Mouse (Mus musculus) kidney, postnatal 0 days (tissue): ENCODE measurements at regions not wholly inside any gene's neighbourhood (a gene's known extent, or its start where the extent isn't known, plus 50 kb on each side); places are given as distances from the start of the nearest gene placed in this dataset.
"Not testable (repeated sequence)": the region's sequence is repeated elsewhere in the genome, so short reads cannot be mapped to it uniquely, and the experiment has no call there.

ENCODE experiments used
- ATAC-seq: fragments of 200-750 bp; cut with Nextera tagmentation; replicated peaks from 2 replicates; pipeline ENCODE4 v1.8.0; 2017; ENCODE audit warnings: low read depth, moderate number of reproducible peaks, moderate TSS enrichment, moderate library complexity; ENCODE audit not compliant: low FRiP score
- DNase-seq: peaks from one replicate; pipeline ENCODE4 v3.0.0-alpha.2; 2016; ENCODE audit warnings: low spot score
- H3K27ac ChIP-seq: fragments of 300-500 bp; sonication (generic); 2 replicates; pipeline ENCODE4 v1.5.1; 2014; ENCODE audit warnings: mild to moderate bottlenecking
- H3K27me3 ChIP-seq: fragments of 300-500 bp; sonication (generic); 2 replicates; pipeline ENCODE4 v1.6.1; 2014; ENCODE audit warnings: low read length, mixed read lengths; ENCODE audit not compliant: insufficient read depth
- H3K36me3 ChIP-seq: fragments of 300-500 bp; sonication (generic); 2 replicates; pipeline ENCODE4 v1.6.1; 2014; ENCODE audit warnings: low read length, mixed read lengths; ENCODE audit not compliant: insufficient read depth
- H3K4me1 ChIP-seq: fragments of 300-500 bp; sonication (generic); replicated peaks from 2 replicates; pipeline ENCODE4 v1.6.1; 2014; ENCODE audit warnings: antibody characterized with exemption, low read length, mixed read lengths; ENCODE audit not compliant: insufficient read depth
- H3K4me2 ChIP-seq: fragments of 300-500 bp; sonication (generic); 2 replicates; pipeline ENCODE4 v1.6.1; 2014; ENCODE audit warnings: mild to moderate bottlenecking, low read length, moderate library complexity, mixed read lengths
- H3K4me3 ChIP-seq: fragments of 300-500 bp; sonication (generic); replicated peaks from 2 replicates; pipeline ENCODE4 v1.5.1; 2014; ENCODE audit warnings: low read depth, low read length
- H3K9ac ChIP-seq: fragments of 300-500 bp; sonication (generic); 2 replicates; pipeline ENCODE4 v1.6.1; 2014; ENCODE audit warnings: low read depth, low read length
- H3K9me3 ChIP-seq: fragments of 300-500 bp; sonication (generic); replicated peaks from 2 replicates; pipeline ENCODE4 v1.6.1; 2016; ENCODE audit warnings: low read length, inconsistent platforms, mixed read lengths
- CTCF ChIP-seq: IDR thresholded peaks from 2 replicates; pipeline ENCODE4 v1.5.1; 2016; ENCODE audit warnings: antibody characterized with exemption, low read depth, mild to moderate bottlenecking, moderate library complexity
- WGBS: fragments of 180-500 bp; shearing (Covaris S2); extraction: QIAGEN DNeasy Blood & Tissue Kit; methylation state at CpG from one replicate; pipeline ENCODE4 v1.1.7; 2014; 5-methylcytosine and 5-hydroxymethylcytosine counted together

DNA sequence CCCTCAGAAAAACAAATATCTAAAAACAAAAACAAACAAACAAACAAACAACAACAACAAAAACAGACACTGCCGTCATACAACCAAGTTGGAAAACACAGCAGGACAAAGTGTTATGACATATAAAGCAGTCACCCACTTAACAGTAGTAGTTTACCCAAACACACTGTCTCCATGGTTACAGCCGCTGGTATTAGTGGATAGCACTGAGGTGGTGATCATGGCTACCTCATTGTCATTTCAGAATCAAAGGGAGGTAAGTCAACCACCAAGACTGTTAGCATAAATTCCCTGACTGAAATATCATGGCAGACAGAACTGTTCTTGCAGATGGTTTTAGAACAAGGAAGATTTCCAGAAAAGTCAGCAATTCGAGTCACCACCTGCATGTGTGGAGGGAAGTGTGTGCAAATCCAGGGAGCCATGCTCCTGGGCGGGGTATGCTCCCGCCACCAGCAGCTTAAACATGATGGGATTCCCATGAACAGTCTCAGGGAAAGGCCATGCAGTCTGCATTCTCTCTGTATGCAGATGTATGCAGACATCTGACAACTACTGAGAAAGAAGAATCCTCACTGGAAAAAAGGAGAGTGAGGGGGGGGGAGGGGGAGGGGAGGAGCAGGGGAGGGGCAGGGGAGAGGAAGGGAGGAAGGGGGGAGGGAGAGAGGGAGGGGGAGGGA, 124.1 kb upstream of the Commd3 start:
- Histone ChIP-seq H3K36me3 (no peaks in the 10 kb centered on the region), H3K4me2 (no peak overlapping the region), H3K9ac (no peak overlapping the region), H3K4me3 (no peak overlapping the region), H3K27ac (no peak overlapping the region), H3K27me3 (no peaks in the 10 kb centered on the region), H3K9me3 (no peaks in the 10 kb centered on the region), H3K4me1 (no peaks in the 10 kb centered on the region)
- no peak for TF ChIP-seq CTCF
- 71% methylated on average over 5 of the region's 5 CpGs for WGBS
- DNase-seq (no peak), ATAC-seq (no peak)

DNA sequence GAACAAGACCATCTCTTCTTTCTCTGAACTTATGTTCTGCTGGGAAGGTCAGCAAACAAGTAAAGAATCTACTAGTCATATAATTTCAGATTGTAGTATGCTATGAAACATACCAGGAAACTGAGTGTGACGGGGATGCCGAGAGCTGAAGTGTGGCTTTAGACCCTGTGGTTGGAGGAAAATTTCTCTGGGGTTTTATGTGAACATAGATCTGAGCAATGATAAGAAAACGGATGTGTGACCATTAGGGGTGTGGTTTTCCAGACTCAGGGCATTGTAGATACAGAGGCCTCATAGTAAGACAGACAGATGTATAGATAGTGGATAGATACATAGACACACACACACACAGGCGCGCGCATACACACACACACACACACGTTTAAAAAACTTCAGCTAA, 131.8 kb upstream of the Dnajc1 start:
- 75% methylated on average over 7 of the region's 7 CpGs for WGBS
- no peak overlapping the region for H3K4me3 ChIP-seq
- no peaks in the 10 kb centered on the region for H3K4me1 ChIP-seq
- no peak overlapping the region for H3K4me2 ChIP-seq
- DNase-seq (no peak), ATAC-seq (no peak)
- H3K9ac ChIP-seq = no peak overlapping the region
- H3K36me3 ChIP-seq = no peaks in the 10 kb centered on the region
- peak overlapping the region; percentile 57 for H3K27ac ChIP-seq
- H3K27me3 ChIP-seq = no peaks in the 10 kb centered on the region
- no peaks in the 10 kb centered on the region for H3K9me3 ChIP-seq
- no peak for TF ChIP-seq CTCF

DNA sequence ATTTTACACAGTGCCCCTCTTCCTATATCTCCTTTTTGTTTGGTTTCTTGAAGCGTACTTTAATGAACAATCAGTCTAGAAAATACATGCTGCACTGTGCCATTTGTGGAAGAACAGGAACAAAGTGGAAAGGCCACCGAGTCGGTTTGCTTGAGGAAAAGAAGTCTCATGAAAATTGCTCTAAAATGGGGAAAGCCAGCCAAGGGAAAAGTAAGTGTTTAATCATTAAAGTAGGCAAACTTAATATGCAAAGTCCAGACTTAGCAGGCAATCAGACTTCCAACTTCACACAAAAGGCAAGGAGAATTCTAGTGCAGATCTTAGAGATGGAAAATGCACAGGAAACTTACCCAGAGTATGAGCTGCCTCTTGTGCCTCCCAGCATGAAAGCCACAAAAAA, 131.3 kb upstream of the Dnajc1 start:
- TF ChIP-seq CTCF = no peak
- H3K27me3 ChIP-seq = no peaks in the 10 kb centered on the region
- H3K27ac ChIP-seq = peak overlapping the region; percentile 57
- no peak for DNase-seq
- H3K4me2 ChIP-seq = no peak overlapping the region
- 63% methylated on average over 3 of the region's 3 CpGs for WGBS
- H3K9me3 ChIP-seq = no peaks in the 10 kb centered on the region
- H3K4me3 ChIP-seq = no peak overlapping the region
- H3K36me3 ChIP-seq = no peaks in the 10 kb centered on the region
- H3K4me1 ChIP-seq = no peaks in the 10 kb centered on the region
- H3K9ac ChIP-seq = no peak overlapping the region
- ATAC-seq = no peak

DNA sequence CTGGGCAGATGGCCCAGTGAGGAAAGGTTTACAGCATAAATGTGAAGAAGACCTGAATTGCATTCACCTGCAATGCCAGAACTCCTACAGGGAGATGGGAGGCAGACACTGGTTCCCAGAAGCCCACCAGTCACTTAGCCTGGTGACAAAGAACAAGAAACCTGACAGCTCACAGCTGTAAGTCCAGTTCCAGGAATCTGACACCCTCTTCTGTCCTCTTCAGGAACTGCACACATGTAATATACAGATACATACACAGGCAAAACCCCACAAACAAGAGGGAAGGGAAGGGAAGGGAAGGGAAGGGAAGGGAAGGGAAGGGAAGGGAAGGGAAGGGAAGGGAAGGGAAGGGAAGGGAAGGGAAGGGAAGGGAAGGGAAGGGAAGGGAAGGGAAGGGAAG, 120.8 kb upstream of the Dnajc1 start:
- DNase-seq (peak; percentile 22), ATAC-seq (no peak)
- H3K4me2 ChIP-seq = no peak overlapping the region
- H3K9ac ChIP-seq = no peak overlapping the region
- no peaks in the 10 kb centered on the region for H3K36me3 ChIP-seq
- no peak overlapping the region for H3K27ac ChIP-seq
- no peak overlapping the region for H3K4me3 ChIP-seq
- no peaks in the 10 kb centered on the region for H3K9me3 ChIP-seq
- no peaks in the 10 kb centered on the region for H3K27me3 ChIP-seq
- peak; percentile 34; the same call in 1 of the 2 replicates for TF ChIP-seq CTCF
- H3K4me1 ChIP-seq = no peaks in the 10 kb centered on the region

DNA sequence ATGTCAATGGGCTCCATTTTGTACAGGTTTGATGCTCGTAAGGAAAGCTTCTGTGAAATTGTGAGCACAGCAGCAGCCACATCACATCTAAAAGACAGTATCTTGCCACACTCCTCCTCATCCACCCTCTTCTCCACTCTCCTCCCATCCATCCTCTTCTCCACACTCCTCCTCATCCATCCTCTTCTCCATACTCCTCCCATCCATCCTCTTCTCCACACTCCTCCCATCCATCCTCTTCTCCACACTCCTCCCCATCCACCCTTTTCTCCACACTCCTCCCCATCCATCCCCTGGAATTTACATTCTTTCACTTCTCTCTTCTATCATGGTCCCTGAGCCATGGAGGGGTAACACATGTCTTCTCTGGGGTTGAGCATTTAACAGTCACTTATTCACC, 116.7 kb upstream of the Dnajc1 start:
- 100% methylated on average over 1 of the region's 1 CpGs for WGBS
- H3K9me3 ChIP-seq = no peaks in the 10 kb centered on the region
- no peak for ATAC-seq
- H3K4me1 ChIP-seq = no peaks in the 10 kb centered on the region
- no peak overlapping the region for H3K4me2 ChIP-seq
- H3K36me3 ChIP-seq = no peaks in the 10 kb centered on the region
- H3K4me3 ChIP-seq = no peak overlapping the region
- H3K27ac ChIP-seq = no peak overlapping the region
- DNase-seq = no peak
- TF ChIP-seq CTCF = no peak
- H3K27me3 ChIP-seq = no peaks in the 10 kb centered on the region
- H3K9ac ChIP-seq = no peak overlapping the region

DNA sequence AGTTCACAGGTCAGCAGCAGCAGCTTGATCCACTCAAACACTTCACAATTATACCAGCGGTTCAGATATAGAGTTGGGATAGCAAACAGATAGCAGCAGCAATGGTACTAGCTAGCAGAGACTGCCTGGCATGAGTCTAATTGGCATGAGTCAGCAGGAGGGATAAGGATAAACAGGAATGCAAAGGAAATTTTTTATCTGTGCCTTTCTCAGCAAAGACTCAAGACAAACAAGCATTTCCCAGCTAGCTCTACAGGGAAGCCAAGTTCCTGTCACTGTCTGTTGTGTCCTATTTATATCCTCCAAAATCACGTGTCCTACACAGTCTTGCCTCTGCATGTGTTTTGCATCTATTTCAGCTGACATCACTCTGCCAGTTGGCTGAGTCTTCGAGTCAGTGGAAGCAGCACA, 80.7 kb upstream of the Dnajc1 start:
- Histone ChIP-seq H3K4me1 (no peaks in the 10 kb centered on the region), H3K4me3 (no peak overlapping the region), H3K36me3 (no peaks in the 10 kb centered on the region), H3K27ac (peak overlapping the region; percentile 21; the same call in 1 of the 2 replicates), H3K27me3 (no peaks in the 10 kb centered on the region), H3K4me2 (no peak overlapping the region), H3K9me3 (no peaks in the 10 kb centered on the region), H3K9ac (no peak overlapping the region)
- DNase-seq (peak; percentile 82), ATAC-seq (no peak; the same call in 1 of the 2 replicates)
- TF ChIP-seq CTCF = no peak
- 37% methylated on average over 3 of the region's 3 CpGs for WGBS

DNA sequence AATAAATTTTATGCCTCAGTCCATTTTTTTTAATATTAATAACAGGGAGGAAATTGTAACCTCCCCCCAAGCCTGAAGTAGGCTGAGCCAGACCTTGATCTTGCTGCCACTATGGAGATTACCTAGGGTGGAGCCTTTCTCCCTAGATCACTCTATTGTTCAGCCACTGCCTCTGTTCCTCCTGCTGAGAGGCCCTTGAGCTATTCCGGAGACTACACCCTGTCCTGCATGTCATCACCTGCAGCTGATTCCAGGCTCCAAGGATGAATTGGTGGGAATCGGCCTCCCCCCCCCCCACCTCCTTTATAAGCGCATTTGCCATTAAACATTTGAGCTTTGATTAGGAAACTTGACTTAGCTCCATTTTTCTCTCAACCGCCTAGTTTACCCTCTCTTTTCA, 68.3 kb upstream of the Dnajc1 start:
- Histone ChIP-seq H3K9ac (no peak overlapping the region), H3K9me3 (no peaks in the 10 kb centered on the region), H3K36me3 (no peaks in the 10 kb centered on the region), H3K4me1 (no peaks in the 10 kb centered on the region), H3K4me3 (no peak overlapping the region), H3K27me3 (no peaks in the 10 kb centered on the region), H3K4me2 (no peak overlapping the region), H3K27ac (no peak overlapping the region)
- no peak for DNase-seq
- TF ChIP-seq CTCF = no peak
- no peak for ATAC-seq
- 88% methylated on average over 4 of the region's 4 CpGs for WGBS

DNA sequence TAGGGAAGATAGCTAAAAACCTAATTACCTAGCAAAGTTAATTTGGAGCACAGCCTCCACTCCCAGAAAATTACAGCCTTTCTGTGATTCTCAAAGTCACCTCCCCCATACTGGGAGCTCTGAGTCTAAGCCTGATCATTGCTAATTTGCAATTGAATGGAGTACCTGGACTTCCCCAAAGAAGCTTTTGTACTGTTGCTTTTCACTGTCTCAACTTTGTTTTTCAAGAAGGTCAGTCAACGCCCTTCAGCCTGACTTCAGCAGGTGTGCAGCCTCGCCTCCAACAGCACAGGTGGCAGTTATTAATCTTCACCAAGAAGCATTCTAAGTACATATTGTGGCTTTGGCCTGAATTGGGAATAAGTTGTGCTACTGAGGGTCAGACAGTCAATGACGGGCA, 67.7 kb upstream of the Dnajc1 start:
- H3K27me3 ChIP-seq, H3K4me1 ChIP-seq, H3K27ac ChIP-seq, H3K4me2 ChIP-seq, H3K36me3 ChIP-seq, H3K4me3 ChIP-seq, DNase-seq, H3K9ac ChIP-seq, ATAC-seq, H3K9me3 ChIP-seq: not testable (repeated sequence)
- WGBS = 91% methylated on average over 3 of the region's 3 CpGs

DNA sequence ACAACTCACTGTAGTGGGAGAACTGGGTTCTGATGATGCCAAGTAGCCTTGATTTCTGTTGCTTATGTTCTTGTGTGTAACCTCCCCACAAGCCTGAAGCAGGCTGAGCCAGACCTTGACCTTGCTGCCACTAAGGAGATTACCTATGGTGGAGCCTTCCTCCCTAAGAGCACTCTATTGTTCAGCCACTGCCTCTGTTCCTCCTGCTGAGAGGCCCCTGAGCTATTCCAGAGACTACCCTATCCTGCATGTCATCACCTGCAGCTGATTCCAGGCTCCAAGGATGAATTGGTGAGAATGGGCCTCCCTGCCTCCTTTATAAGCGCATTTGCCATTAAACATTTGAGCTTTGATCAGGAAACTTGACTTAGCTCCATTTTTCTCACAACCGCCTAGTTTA, 60.8 kb upstream of the Dnajc1 start:
- H3K9ac ChIP-seq, H3K4me3 ChIP-seq: not testable (repeated sequence)
- H3K4me2 ChIP-seq = 0 out of 2 replicates have a peak overlapping the region, but pooled peaks have one; percentile 31

More for the DNA sequence above, 60.8 kb upstream of the Dnajc1 start:
- not testable (repeated sequence) for H3K27me3 ChIP-seq, ATAC-seq, DNase-seq, H3K9me3 ChIP-seq, H3K4me1 ChIP-seq, H3K27ac ChIP-seq, H3K36me3 ChIP-seq
- WGBS = 68% methylated on average over 2 of the region's 2 CpGs
